ENCODE assay signal across 11 mouse cellular contexts in genomic region chr10:9650050-9650825, GRCm38 (mm10). TPM values are rescaled to one million over a fixed set of nuclear protein-coding genes. Genes with fewer than 3 reads are reported as not detected.
DNase-seq lines count a peak whose midpoint lies in the region; ATAC-seq lines count a peak whose summit lies in the region.
"Had no signal": no experiment of that assay in that cellular context is flagged by ENCODE, and none has a peak within 500 bp of the region (broad histone marks: within the 10 kb centered on the region; RNA-seq: fewer than 3 reads in every experiment).

No protein-coding gene starts in this region.

- peak; percentile 14 for DNase-seq in kidney, postnatal 14 days
- DNase-seq in right cerebral cortex, postnatal 36 days (ENCODE audit: low spot score in 2 of 2), result peak; percentile 24 to 30
- no peak for DNase-seq in right cerebral cortex, postnatal 25 days
- peak; percentile 21 to 54 for DNase-seq in frontal cortex, adult 2 months (ENCODE audit: extremely low spot score in 1 of 2, low spot score in 1 of 2)
- DNase-seq in adrenal gland, postnatal 4 days (ENCODE audit: low spot score in 2 of 2), result no peak
- DNase-seq: adrenal gland, postnatal 10 days; thymus, postnatal 25 days had no signal

- no peak overlapping the region for H3K4me2 ChIP-seq in kidney, embryonic 14.5 days (replicated peaks; ENCODE audit: low read depth, low read length)
- H3K4me2 ChIP-seq: heart, embryonic 13.5 days had no signal

- no peaks in the 10 kb centered on the region for H3K27me3 ChIP-seq in kidney, embryonic 14.5 days (ENCODE audit: control insufficient read depth, insufficient read depth, low read length)
- H3K27me3 ChIP-seq: heart, embryonic 13.5 days had no signal

- 67% methylated on average over 6 of the region's 6 CpGs for WGBS in kidney, embryonic 14.5 days

- no peaks in the 10 kb centered on the region for H3K36me3 ChIP-seq in kidney, embryonic 14.5 days (ENCODE audit: control insufficient read depth, insufficient read depth, low read length)
- H3K36me3 ChIP-seq: heart, embryonic 13.5 days had no signal

- H3K4me3 ChIP-seq in kidney, embryonic 14.5 days (ENCODE audit: low read length), result no peak overlapping the region
- H3K4me3 ChIP-seq: heart, embryonic 13.5 days had no signal

- no peak overlapping the region for H3K27ac ChIP-seq in kidney, embryonic 14.5 days (ENCODE audit: low read depth, low read length)
- H3K27ac ChIP-seq: heart, embryonic 13.5 days had no signal

- no peaks in the 10 kb centered on the region for H3K9me3 ChIP-seq in kidney, embryonic 14.5 days (ENCODE audit: control insufficient read depth, low read length)
- H3K9me3 ChIP-seq: heart, embryonic 13.5 days had no signal

- no peak for ATAC-seq in kidney, embryonic 14.5 days (ENCODE audit: low FRiP score, low TSS enrichment)
- no peak for ATAC-seq in megakaryocyte, adult 5-6 weeks (ENCODE audit: poor library complexity, severe bottlenecking)
- ATAC-seq in megakaryocyte-erythroid progenitor cell, adult 5-6 weeks (replicated peaks; ENCODE audit: low FRiP score, low TSS enrichment, poor library complexity, severe bottlenecking), result no peak

- H3K9ac ChIP-seq in kidney, embryonic 14.5 days (ENCODE audit: low read depth, low read length), result no peak overlapping the region
- H3K9ac ChIP-seq: heart, embryonic 13.5 days had no signal

- peaks cover 11% of the 10 kb centered on the region; the same call in 1 of the 2 replicates for H3K4me1 ChIP-seq in kidney, embryonic 14.5 days (ENCODE audit: control insufficient read depth, insufficient read depth, low read length)

RNA-seq across cellular contexts. Expression of gene Samd5, which starts 24.8 kb away (rescaled TPM):
- 6.2 and 6.8 TPM in 2 replicates for polyA plus RNA-seq in kidney, embryonic 14.5 days (2014; fragmentation: Nextera tagmentation; extraction: Ambion mirVana)
- 4.8 and 5.4 TPM in 2 replicates for polyA plus RNA-seq in frontal cortex, adult 2 months (2012; rRNA removed)
- not detected in 2 replicates for total RNA-seq in megakaryocyte, adult 5-6 weeks (2015)
- total RNA-seq in megakaryocyte, adult 5-6 weeks (2017), result not detected in 2 replicates
- 1 to 10 TPM; 7.1 to 7.3 TPM for total RNA-seq in adrenal gland, postnatal 4 days (2021)
- not detected in 2 replicates for total RNA-seq in megakaryocyte-erythroid progenitor cell, adult 5-6 weeks (2014; fragmentation: Nextera tagmentation)
- total RNA-seq in megakaryocyte-erythroid progenitor cell, adult 5-6 weeks (2017), result not detected in 2 replicates

Comparison
In these comparisons a context has a peak if more than half of its experiments do, and no peak if none do; other contexts are left out.
1. DNase-seq: peak in kidney, postnatal 14 days (single experiment), right cerebral cortex, postnatal 36 days (2 of 2) and frontal cortex, adult 2 months (2 of 2); none in right cerebral cortex, postnatal 25 days (single experiment) and adrenal gland, postnatal 4 days (0 of 2).
2. RNA of gene Samd5, which starts 24.8 kb away (total RNA-seq): 7.1 to 7.3 TPM in adrenal gland, postnatal 4 days; not detected in megakaryocyte, adult 5-6 weeks and not detected in megakaryocyte-erythroid progenitor cell, adult 5-6 weeks; every median in the first group is over 4 times any median in the second.